Mouse (Mus musculus) brain, embryonic 14.5 days (tissue): ENCODE measurements around the gene Lrrtm4.

Experiments used
- CTCF ChIP-seq: fragments of 200-500 bp; IDR thresholded peaks from 2 replicates; pipeline ENCODE4 v1.5.1; 2012; ENCODE audit warnings: inconsistent platforms, mild to moderate bottlenecking, moderate library complexity, borderline replicate concordance; ENCODE audit not compliant: insufficient read depth, insufficient read length; ENCODE audit errors: extremely low read depth
- POLR2A ChIP-seq: fragments of 200-500 bp; IDR thresholded peaks from 2 replicates; pipeline ENCODE4 v1.6.1; 2012; ENCODE audit warnings: mild to moderate bottlenecking, inconsistent platforms, borderline replicate concordance; ENCODE audit not compliant: poor library complexity, insufficient read depth, insufficient read length, severe bottlenecking; ENCODE audit errors: extremely low read depth

DNA sequence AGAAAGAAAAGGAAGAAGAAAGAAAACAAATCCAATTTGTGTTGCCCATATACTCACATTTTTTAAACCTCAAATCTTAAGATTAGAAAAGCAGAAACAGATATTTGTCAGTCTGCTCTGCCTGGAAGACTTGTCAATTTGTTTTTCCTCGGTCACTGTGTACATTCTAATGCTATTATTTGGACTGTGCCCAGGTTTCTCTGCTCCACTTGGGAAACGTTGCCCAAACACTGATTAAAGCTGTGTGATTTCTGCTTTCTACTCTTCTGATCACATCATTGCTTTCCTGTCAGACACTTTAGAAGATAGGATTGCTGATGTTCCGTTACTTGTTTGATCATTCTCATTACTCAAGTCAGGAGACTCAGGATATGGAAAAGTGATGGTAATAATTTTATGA lies 247.1 kb downstream of the Lrrtm4 start:
- TF ChIP-seq CTCF (no peak), POLR2A (no peak)
